Mouse (Mus musculus) macrophage (primary cell): ENCODE results near the gene Gm4792. TPM values are rescaled to one million over a fixed set of nuclear protein-coding genes. Genes with fewer than 3 reads are reported as not detected.

Source experiments
- H3K27ac ChIP-seq: fragments of 350-480 bp; formaldehyde crosslinking; 2 replicates; pipeline ENCODE4 v1.9.0; 2021
- H3K36me3 ChIP-seq: fragments of 350-480 bp; formaldehyde crosslinking; 2 replicates; pipeline ENCODE4 v1.9.0; 2021; ENCODE audit errors: inconsistent target
- H3K4me3 ChIP-seq: fragments of 350-480 bp; formaldehyde crosslinking; 2 replicates; pipeline ENCODE4 v1.9.0; 2021; ENCODE audit errors: inconsistent target
- H3K79me2 ChIP-seq: fragments of 350-480 bp; formaldehyde crosslinking; 2 replicates; pipeline ENCODE4 v1.9.0; 2021; ENCODE audit errors: inconsistent target
- WGBS: methylation state at CpG from one replicate; pipeline ENCODE4 v1.1.7; 2026; ENCODE audit warnings: inconsistent platforms; ENCODE audit not compliant: missing documents; 5-methylcytosine and 5-hydroxymethylcytosine counted together
- polyA plus RNA-seq: library from polyadenylated mRNA; stranded (reverse); fragments of 250-400 nt; gene quantifications from 3 replicates; pipeline ENCODE4 v1.2.4, GENCODE M21; 2018; ENCODE audit warnings: inconsistent platforms

Gene Gm4792
- polyA plus RNA-seq, 1 experiment from 2014 or later, result not detected

GRCm38 (mm10) chr10:94275321-94275720 lies 23.2 kb downstream of the Gm4792 start:
- Histone ChIP-seq H3K36me3 (no peaks in the 10 kb centered on the region), H3K4me3 (no peak overlapping the region), H3K79me2 (no peaks in the 10 kb centered on the region), H3K27ac (no peak overlapping the region)
- WGBS, result 39% methylated on average over 3 of the region's 3 CpGs

GRCm38 (mm10) chr10:94265656-94266542 lies 32.6 kb downstream of the Gm4792 start:
- Histone ChIP-seq H3K36me3 (no peaks in the 10 kb centered on the region), H3K27ac (no peak overlapping the region), H3K79me2 (no peaks in the 10 kb centered on the region), H3K4me3 (no peak overlapping the region)
- 87% methylated on average over 16 of the region's 17 CpGs for WGBS

GRCm38 (mm10) chr10:94263211-94263610 lies 35.3 kb downstream of the Gm4792 start:
- Histone ChIP-seq H3K27ac (no peak overlapping the region), H3K36me3 (no peaks in the 10 kb centered on the region), H3K4me3 (no peak overlapping the region), H3K79me2 (no peaks in the 10 kb centered on the region)
- 45% methylated on average over 3 of the region's 3 CpGs for WGBS

- no peak overlapping the region for H3K27ac ChIP-seq
- 95% methylated on average over 13 of the region's 13 CpGs for WGBS
- no peaks in the 10 kb centered on the region for H3K79me2 ChIP-seq
- H3K4me3 ChIP-seq, result no peak overlapping the region
- no peaks in the 10 kb centered on the region for H3K36me3 ChIP-seq
These were observed 35.9 kb downstream of the Gm4792 start for GRCm38 (mm10) chr10:94262646-94263045.

GRCm38 (mm10) chr10:94260544-94260943 lies 38.0 kb downstream of the Gm4792 start:
- no peak overlapping the region for H3K27ac ChIP-seq

GRCm38 (mm10) chr10:94256518-94256917 lies 42.0 kb downstream of the Gm4792 start:
- no peaks in the 10 kb centered on the region for H3K36me3 ChIP-seq
- no peak overlapping the region for H3K4me3 ChIP-seq
- H3K79me2 ChIP-seq, result no peaks in the 10 kb centered on the region
- H3K27ac ChIP-seq, result no peak overlapping the region
- 95% methylated on average over 4 of the region's 4 CpGs for WGBS

More at GRCm38 (mm10) chr10:94260544-94260943, 38.0 kb downstream of the Gm4792 start:
- no peaks in the 10 kb centered on the region for H3K36me3 ChIP-seq
- no peaks in the 10 kb centered on the region for H3K79me2 ChIP-seq
- H3K4me3 ChIP-seq, result no peak overlapping the region
- WGBS, result 100% methylated on average over 1 of the region's 1 CpGs

GRCm38 (mm10) chr10:94255744-94256143 lies 42.8 kb downstream of the Gm4792 start:
- Histone ChIP-seq H3K27ac (no peak overlapping the region), H3K4me3 (no peak overlapping the region), H3K79me2 (no peaks in the 10 kb centered on the region), H3K36me3 (no peaks in the 10 kb centered on the region)
- WGBS, result 96% methylated on average over 5 of the region's 6 CpGs

- H3K36me3 ChIP-seq, result no peaks in the 10 kb centered on the region
- 82% methylated on average over 3 of the region's 3 CpGs for WGBS
- H3K4me3 ChIP-seq, result no peak overlapping the region
- no peaks in the 10 kb centered on the region for H3K79me2 ChIP-seq
- H3K27ac ChIP-seq, result no peak overlapping the region
These were observed 43.7 kb downstream of the Gm4792 start for GRCm38 (mm10) chr10:94254766-94255165.

GRCm38 (mm10) chr10:94253260-94253807 lies 45.2 kb downstream of the Gm4792 start:
- H3K4me3 ChIP-seq, result no peak overlapping the region
- no peaks in the 10 kb centered on the region for H3K79me2 ChIP-seq
- H3K27ac ChIP-seq, result no peak overlapping the region
- H3K36me3 ChIP-seq, result no peaks in the 10 kb centered on the region
- 91% methylated on average over 17 of the region's 17 CpGs for WGBS

- no peak overlapping the region for H3K27ac ChIP-seq
- no peak overlapping the region for H3K4me3 ChIP-seq
- 81% methylated on average over 22 of the region's 22 CpGs for WGBS
These were observed 48.7 kb downstream of the Gm4792 start for GRCm38 (mm10) chr10:94249575-94250456.

GRCm38 (mm10) chr10:94247748-94248349 lies 50.7 kb downstream of the Gm4792 start:
- Histone ChIP-seq H3K36me3 (no peaks in the 10 kb centered on the region), H3K27ac (no peak overlapping the region), H3K79me2 (no peaks in the 10 kb centered on the region), H3K4me3 (no peak overlapping the region)
- 84% methylated on average over 7 of the region's 7 CpGs for WGBS

More at GRCm38 (mm10) chr10:94249575-94250456, 48.7 kb downstream of the Gm4792 start:
- Histone ChIP-seq H3K79me2 (no peaks in the 10 kb centered on the region), H3K36me3 (no peaks in the 10 kb centered on the region)
